Mouse (Mus musculus): ENCODE results near the gene Togaram1. TPM values are rescaled to one million over a fixed set of nuclear protein-coding genes. Genes with fewer than 3 reads are reported as not detected.

Togaram1 gene
- polyA plus RNA-seq, 1 experiment from 2014 or later: 29.5 TPM

- ATAC-seq (ENCODE audit: insufficient number of reproducible peaks, insufficient read depth, low FRiP score, low TSS enrichment): no peak
Measured at GRCm38 (mm10) chr12:64975558-64975957, 10.0 kb downstream of the Togaram1 start.

GRCm38 (mm10) chr12:64976191-64976590 is 10.6 kb downstream of the Togaram1 start:
- ATAC-seq (ENCODE audit: insufficient number of reproducible peaks, insufficient read depth, low FRiP score, low TSS enrichment): no peak
- WGBS: 49% methylated on average over 1 of the region's 1 CpGs
- Histone ChIP-seq H3K27me3 (no peaks in the 10 kb centered on the region), H3K9me3 (no peaks in the 10 kb centered on the region), H3K4me1 (peaks cover 9% of the 10 kb centered on the region; the same call in 1 of the 2 replicates), H3K9ac (no peak overlapping the region), H3K36me3 (peaks cover 27% of the 10 kb centered on the region), H3K27ac (no peak overlapping the region), H3K4me2 (replicated peaks) (no peak overlapping the region), H3K4me3 (no peak overlapping the region)

More at GRCm38 (mm10) chr12:64975558-64975957, 10.0 kb downstream of the Togaram1 start:
- Histone ChIP-seq H3K9me3 (no peaks in the 10 kb centered on the region), H3K4me2 (replicated peaks) (no peak overlapping the region), H3K4me3 (no peak overlapping the region), H3K27me3 (no peaks in the 10 kb centered on the region), H3K36me3 (peaks cover 25% of the 10 kb centered on the region), H3K9ac (no peak overlapping the region; the same call in 1 of the 2 replicates), H3K4me1 (peaks cover 16% of the 10 kb centered on the region; the same call in 1 of the 2 replicates), H3K27ac (no peak overlapping the region)
- 55% methylated on average over 6 of the region's 6 CpGs for WGBS

- Histone ChIP-seq H3K4me2 (replicated peaks) (no peak overlapping the region), H3K9me3 (no peaks in the 10 kb centered on the region), H3K27ac (no peak overlapping the region), H3K9ac (no peak overlapping the region), H3K27me3 (no peaks in the 10 kb centered on the region), H3K4me1 (peaks cover 3% of the 10 kb centered on the region; the same call in 1 of the 2 replicates), H3K36me3 (peaks cover 27% of the 10 kb centered on the region), H3K4me3 (no peak overlapping the region)
- WGBS: 84% methylated on average over 1 of the region's 1 CpGs
- no peak for ATAC-seq (ENCODE audit: insufficient number of reproducible peaks, insufficient read depth, low FRiP score, low TSS enrichment)
Measured at GRCm38 (mm10) chr12:64977518-64977917, 11.9 kb downstream of the Togaram1 start.

- ATAC-seq (ENCODE audit: insufficient number of reproducible peaks, insufficient read depth, low FRiP score, low TSS enrichment): no peak
- H3K9me3 ChIP-seq: no peaks in the 10 kb centered on the region
- no peak overlapping the region for H3K4me3 ChIP-seq
- no peak overlapping the region for H3K4me2 ChIP-seq (replicated peaks)
- no peaks in the 10 kb centered on the region for H3K27me3 ChIP-seq
- H3K4me1 ChIP-seq: no peaks in the 10 kb centered on the region
- H3K27ac ChIP-seq: no peak overlapping the region
- no peak overlapping the region for H3K9ac ChIP-seq
- peaks cover 53% of the 10 kb centered on the region for H3K36me3 ChIP-seq
- WGBS: 92% methylated on average over 3 of the region's 3 CpGs
Measured at GRCm38 (mm10) chr12:65007725-65008124, 42.1 kb downstream of the Togaram1 start.

GRCm38 (mm10) chr12:65022842-65023241 is 57.2 kb downstream of the Togaram1 start:
- WGBS: 96% methylated on average over 6 of the region's 6 CpGs
- no peak for ATAC-seq (ENCODE audit: insufficient number of reproducible peaks, insufficient read depth, low FRiP score, low TSS enrichment)

GRCm38 (mm10) chr12:65035839-65036189 is 70.2 kb downstream of the Togaram1 start:
- Histone ChIP-seq H3K4me3 (peak overlapping the region; percentile 93), H3K36me3 (no peaks in the 10 kb centered on the region), H3K27ac (peak overlapping the region; percentile 91; the same call in 1 of the 2 replicates), H3K9me3 (no peaks in the 10 kb centered on the region), H3K4me1 (peaks cover 14% of the 10 kb centered on the region; the same call in 1 of the 2 replicates), H3K4me2 (replicated peaks) (peak overlapping the region; percentile 60), H3K27me3 (no peaks in the 10 kb centered on the region), H3K9ac (no peak overlapping the region; the same call in 1 of the 2 replicates)
- WGBS: 47% methylated on average over 8 of the region's 8 CpGs
- ATAC-seq (ENCODE audit: insufficient number of reproducible peaks, insufficient read depth, low FRiP score, low TSS enrichment): 0 out of 2 replicates have a peak, but pooled peaks have one; percentile 7

More at GRCm38 (mm10) chr12:65022842-65023241, 57.2 kb downstream of the Togaram1 start:
- H3K36me3 ChIP-seq: peaks cover 5% of the 10 kb centered on the region; the same call in 1 of the 2 replicates
- no peak overlapping the region for H3K4me2 ChIP-seq (replicated peaks)
- H3K9ac ChIP-seq: no peak overlapping the region
- H3K4me1 ChIP-seq: no peaks in the 10 kb centered on the region
- H3K4me3 ChIP-seq: no peak overlapping the region
- H3K27me3 ChIP-seq: no peaks in the 10 kb centered on the region
- H3K27ac ChIP-seq: no peak overlapping the region
- no peaks in the 10 kb centered on the region for H3K9me3 ChIP-seq

- WGBS: under 1% methylated on average over 63 of the region's 65 CpGs
- ATAC-seq (ENCODE audit: insufficient number of reproducible peaks, insufficient read depth, low FRiP score, low TSS enrichment): peak; percentile 92
- Histone ChIP-seq H3K4me1 (peaks cover 14% of the 10 kb centered on the region; the same call in 1 of the 2 replicates), H3K27ac (peak within 1 kb of the TSS; percentile 91), H3K9me3 (no peaks in the 10 kb centered on the region), H3K27me3 (no peaks in the 10 kb centered on the region), H3K9ac (peak within 1 kb of the TSS; percentile 90), H3K4me3 (peak within 1 kb of the TSS; percentile 93), H3K36me3 (no peaks in the 10 kb centered on the region), H3K4me2 (replicated peaks) (peak within 1 kb of the TSS; percentile 60)
Measured at GRCm38 (mm10) chr12:65036190-65036870, 70.7 kb downstream of the Togaram1 start, which contains the start of gene Prpf39. TSS of gene Prpf39 (plus strand) at chr12:65036333.

- peak overlapping the region; percentile 90 for H3K9ac ChIP-seq
- no peak overlapping the region for H3K27ac ChIP-seq
- no peaks in the 10 kb centered on the region for H3K27me3 ChIP-seq
- peak overlapping the region; percentile 93 for H3K4me3 ChIP-seq
- no peak for ATAC-seq (ENCODE audit: insufficient number of reproducible peaks, insufficient read depth, low FRiP score, low TSS enrichment)
- WGBS: 15% methylated on average over 18 of the region's 18 CpGs
- H3K4me2 ChIP-seq (replicated peaks): peak overlapping the region; percentile 60
- no peaks in the 10 kb centered on the region; the same call in 1 of the 2 replicates for H3K36me3 ChIP-seq
- peaks cover 14% of the 10 kb centered on the region; the same call in 1 of the 2 replicates for H3K4me1 ChIP-seq
- H3K9me3 ChIP-seq: no peaks in the 10 kb centered on the region
Measured at GRCm38 (mm10) chr12:65036892-65037545, 71.4 kb downstream of the Togaram1 start.

GRCm38 (mm10) chr12:65037546-65037937 is 71.9 kb downstream of the Togaram1 start:
- no peak for ATAC-seq (ENCODE audit: insufficient number of reproducible peaks, insufficient read depth, low FRiP score, low TSS enrichment)
- H3K27me3 ChIP-seq: no peaks in the 10 kb centered on the region
- H3K36me3 ChIP-seq: peaks cover 2% of the 10 kb centered on the region
- 46% methylated on average over 4 of the region's 4 CpGs for WGBS
- H3K27ac ChIP-seq: no peak overlapping the region
- no peaks in the 10 kb centered on the region for H3K9me3 ChIP-seq
- H3K4me3 ChIP-seq: peak overlapping the region; percentile 93
- H3K4me2 ChIP-seq (replicated peaks): peak overlapping the region; percentile 60
- no peak overlapping the region for H3K9ac ChIP-seq
- peaks cover 14% of the 10 kb centered on the region; the same call in 1 of the 2 replicates for H3K4me1 ChIP-seq

- ATAC-seq (ENCODE audit: insufficient number of reproducible peaks, insufficient read depth, low FRiP score, low TSS enrichment): no peak
- Histone ChIP-seq H3K27ac (no peak overlapping the region), H3K9me3 (no peaks in the 10 kb centered on the region), H3K4me1 (no peaks in the 10 kb centered on the region), H3K4me2 (replicated peaks) (no peak overlapping the region), H3K27me3 (no peaks in the 10 kb centered on the region), H3K9ac (no peak overlapping the region), H3K4me3 (no peak overlapping the region), H3K36me3 (peaks cover 18% of the 10 kb centered on the region)
Measured at GRCm38 (mm10) chr12:65048799-65049198, 83.2 kb downstream of the Togaram1 start.

- 82% methylated on average over 2 of the region's 2 CpGs for WGBS
- H3K4me3 ChIP-seq: no peak overlapping the region
Measured at GRCm38 (mm10) chr12:65058203-65058602, 92.6 kb downstream of the Togaram1 start.

GRCm38 (mm10) chr12:65061082-65061481 is 95.5 kb downstream of the Togaram1 start:
- no peak overlapping the region for H3K4me2 ChIP-seq (replicated peaks)
- no peak for ATAC-seq (ENCODE audit: insufficient number of reproducible peaks, insufficient read depth, low FRiP score, low TSS enrichment)
- no peaks in the 10 kb centered on the region for H3K27me3 ChIP-seq
- no peaks in the 10 kb centered on the region for H3K9me3 ChIP-seq
- no peak overlapping the region for H3K4me3 ChIP-seq
- H3K36me3 ChIP-seq: peaks cover 56% of the 10 kb centered on the region
- no peak overlapping the region for H3K9ac ChIP-seq
- no peak overlapping the region for H3K27ac ChIP-seq
- no peaks in the 10 kb centered on the region for H3K4me1 ChIP-seq

More at GRCm38 (mm10) chr12:65058203-65058602, 92.6 kb downstream of the Togaram1 start:
- Histone ChIP-seq H3K27me3 (no peaks in the 10 kb centered on the region), H3K4me2 (replicated peaks) (no peak overlapping the region), H3K36me3 (peaks cover 48% of the 10 kb centered on the region), H3K9ac (no peak overlapping the region), H3K4me1 (no peaks in the 10 kb centered on the region), H3K9me3 (no peaks in the 10 kb centered on the region), H3K27ac (no peak overlapping the region)
- no peak for ATAC-seq (ENCODE audit: insufficient number of reproducible peaks, insufficient read depth, low FRiP score, low TSS enrichment)
